Mouse (Mus musculus) WW6 (cell line): Measurements from ENCODE around the gene Cpne4.

ENCODE experiments used
- DNase-seq: peaks from one replicate; pipeline ENCODE4 v3.0.0-alpha.2; 2013; ENCODE audit warnings: low read depth, low spot score

Gene Cpne4

DNA sequence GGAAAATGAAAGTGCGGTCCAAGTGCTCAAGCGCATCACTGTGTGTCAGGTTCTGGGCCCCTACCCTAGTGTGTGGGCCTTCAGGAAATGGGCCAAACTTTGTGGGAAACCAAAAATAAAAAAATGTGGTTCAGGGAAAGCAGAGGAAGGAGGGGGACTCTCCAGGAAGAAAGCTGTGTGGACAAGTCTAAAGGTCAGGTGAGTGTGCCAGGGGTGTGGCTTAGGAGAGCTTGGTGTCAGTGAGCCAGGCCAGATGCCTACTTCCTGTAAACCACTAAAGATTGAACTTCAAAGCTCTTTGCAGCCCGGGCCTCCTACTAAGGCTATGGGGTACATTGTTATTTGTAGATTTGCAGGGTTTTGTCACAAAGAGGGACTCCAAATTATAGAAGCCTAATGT lies 327.1 kb downstream of the Cpne4 start:
- no peak for DNase-seq

DNA sequence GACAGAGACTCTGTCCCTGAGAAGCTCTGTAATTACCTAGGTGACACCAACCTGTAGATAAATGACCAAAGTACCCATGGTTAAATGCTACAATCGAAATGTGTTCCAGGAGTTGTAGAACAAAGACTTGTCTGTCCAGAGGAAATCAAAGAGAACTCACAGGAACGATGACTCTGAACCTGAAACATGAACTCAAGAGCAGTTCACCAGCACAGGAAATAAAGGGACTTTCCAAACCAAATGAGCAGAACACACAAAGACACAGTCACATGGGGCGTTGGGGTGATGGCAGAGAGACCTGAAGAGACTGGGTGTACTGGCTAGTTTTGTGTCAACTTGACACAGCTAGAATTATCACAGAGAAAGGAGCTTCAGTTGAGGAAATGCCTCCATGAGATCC lies 329.9 kb downstream of the Cpne4 start:
- no peak for DNase-seq

DNA sequence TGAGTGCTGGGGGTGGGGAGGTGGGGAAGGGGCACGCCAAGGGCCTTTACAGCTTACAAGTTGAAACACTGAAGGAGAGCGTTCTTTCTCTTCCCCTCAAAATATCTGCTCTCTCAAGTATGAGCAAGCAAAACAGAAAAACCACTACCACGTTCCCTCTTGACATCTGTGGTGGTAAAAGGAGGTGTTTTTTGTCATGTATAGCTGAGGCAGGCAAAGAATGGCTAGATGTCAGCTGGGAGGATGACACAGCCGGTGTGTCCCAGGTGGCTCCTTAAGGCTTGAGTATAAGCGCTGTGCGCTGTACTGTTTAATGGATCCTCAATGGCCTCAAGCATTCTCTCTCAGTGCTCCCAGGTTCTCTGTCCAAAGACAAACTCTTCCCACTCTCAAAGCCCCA lies 331.5 kb downstream of the Cpne4 start:
- no peak for DNase-seq

DNA sequence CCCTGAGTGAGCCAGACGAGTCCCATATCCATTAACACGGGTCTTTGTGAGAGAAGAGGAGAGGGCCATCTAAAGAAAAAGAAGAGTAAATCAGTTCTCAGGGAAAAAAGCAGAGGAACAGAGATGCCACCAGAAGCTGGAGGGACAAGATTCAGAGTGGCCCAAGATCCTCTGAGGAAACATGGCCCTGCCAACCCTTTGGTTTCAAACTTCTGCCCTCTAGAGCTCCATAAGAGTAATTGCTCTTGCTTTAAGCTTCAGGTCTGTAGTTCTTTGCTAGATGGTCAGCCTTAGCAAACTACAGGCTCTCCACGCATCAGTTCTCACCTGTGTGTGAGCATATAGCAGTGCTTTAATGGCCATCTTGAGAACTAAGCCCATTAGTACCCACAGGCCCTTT lies 343.4 kb downstream of the Cpne4 start:
- DNase-seq, result no peak

DNA sequence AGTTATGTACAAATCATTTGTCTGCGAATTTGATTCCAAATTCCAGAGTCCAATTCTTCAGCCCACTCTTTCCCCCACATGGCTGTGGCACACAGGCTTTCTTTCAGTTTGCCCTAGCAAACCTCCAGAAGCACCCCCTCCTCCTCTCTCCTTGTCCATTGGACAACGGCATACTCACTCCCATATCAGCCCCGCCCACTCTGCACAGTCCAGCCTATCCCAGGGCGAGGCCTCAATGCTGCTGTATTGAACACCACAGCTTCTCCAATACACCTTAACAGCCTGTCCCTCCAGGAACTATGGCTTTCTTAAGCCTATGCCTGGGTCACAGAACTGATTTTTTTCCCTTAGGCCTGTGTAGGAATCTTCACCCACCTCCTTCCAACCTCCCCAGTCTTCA lies 348.3 kb downstream of the Cpne4 start:
- peak; percentile 7 for DNase-seq

DNA sequence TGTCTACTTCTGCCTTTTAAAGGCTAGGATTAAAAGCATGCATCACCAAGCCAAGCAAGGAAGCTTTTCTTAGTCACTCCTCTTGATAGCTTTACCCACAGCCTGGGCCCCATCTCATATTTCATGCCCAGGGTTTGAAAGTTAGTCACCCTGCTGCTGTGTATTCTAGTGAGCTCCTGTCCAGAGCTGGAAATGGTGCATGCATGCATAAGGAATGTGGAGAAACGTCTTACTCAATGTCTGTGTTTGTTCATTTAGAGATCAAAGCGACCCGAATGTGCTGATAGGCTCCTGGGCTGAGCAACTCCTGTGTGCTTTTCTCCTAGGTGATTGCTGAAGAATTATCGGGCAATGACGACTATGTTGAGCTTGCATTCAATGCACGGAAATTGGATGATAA lies 354.0 kb downstream of the Cpne4 start:
- DNase-seq, result no peak

DNA sequence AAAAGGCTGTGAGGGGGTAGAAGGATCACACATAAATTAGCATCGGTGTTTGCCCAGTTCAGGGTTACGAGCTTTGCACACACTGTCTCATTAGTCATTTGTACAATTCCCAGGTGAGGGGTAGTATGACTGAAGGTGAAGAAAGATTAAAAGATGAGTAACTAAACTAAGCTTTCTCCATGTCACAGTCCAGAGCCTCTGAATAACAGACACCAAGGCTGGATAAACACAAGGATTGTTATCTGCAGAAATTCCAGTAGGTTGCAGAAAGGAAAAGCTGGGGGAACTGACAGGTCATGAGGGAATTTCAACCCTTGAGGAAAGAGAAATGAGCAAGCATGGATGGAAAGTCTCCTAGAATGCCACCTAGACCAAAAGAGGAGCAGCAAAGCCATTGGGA lies 354.7 kb downstream of the Cpne4 start:
- DNase-seq, result no peak

DNA sequence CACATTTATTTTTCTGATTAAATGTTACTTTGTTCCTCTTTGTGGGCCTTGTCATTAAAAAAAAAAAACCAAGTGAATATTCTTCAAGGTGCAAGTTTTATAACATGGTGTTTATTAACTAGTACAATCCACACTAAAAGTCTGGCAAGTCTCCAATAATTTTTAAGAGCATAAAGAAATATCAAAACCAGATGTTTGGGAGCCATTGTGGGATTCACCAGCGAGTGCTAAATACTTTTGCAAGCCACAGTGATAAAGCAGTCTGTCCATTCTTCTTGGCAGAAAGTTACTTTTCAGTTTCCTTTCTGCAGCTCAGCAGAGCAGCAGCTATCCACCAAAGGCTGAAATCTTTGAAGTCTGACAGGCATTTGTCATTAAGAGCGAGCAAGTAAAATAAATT lies 365.6 kb downstream of the Cpne4 start:
- no peak for DNase-seq

DNA sequence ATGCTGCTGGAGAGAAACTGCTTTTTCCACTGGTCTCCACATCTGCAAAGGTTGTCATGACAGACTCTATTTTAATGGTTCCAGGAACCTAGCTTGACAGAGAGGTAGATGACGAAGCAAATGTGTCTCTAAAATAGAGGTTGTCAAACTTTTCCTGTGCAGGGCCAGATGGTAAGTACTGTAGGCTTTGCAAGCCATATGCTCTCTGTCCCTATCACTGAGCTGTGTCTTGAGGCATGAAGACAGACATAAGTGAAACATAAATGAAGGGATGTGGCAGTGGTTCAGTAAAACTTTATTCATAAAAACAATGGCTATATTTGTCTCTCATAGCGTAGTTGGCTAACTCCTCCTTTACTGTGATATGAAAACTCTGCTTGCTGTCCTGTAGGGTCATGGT lies 366.2 kb downstream of the Cpne4 start:
- DNase-seq, result no peak

DNA sequence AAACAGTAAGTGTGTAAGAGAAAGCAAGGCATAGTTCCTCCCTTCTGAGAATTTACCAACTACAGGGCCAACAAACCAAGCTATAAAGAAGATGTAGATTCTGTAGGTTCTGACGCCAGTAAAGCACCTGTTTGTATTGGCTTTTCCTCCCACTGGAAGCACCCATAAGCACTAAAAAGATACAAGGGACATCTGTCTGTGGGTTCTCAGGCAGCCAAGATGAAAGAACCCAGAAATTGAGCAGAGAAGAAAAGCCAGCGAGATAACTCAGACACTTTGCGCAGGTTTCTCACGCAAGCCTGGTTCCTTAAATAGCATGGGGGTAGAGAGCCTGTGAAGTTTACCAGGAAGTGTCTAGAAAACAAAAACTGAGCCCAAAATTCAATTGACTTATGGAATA lies 374.1 kb downstream of the Cpne4 start:
- DNase-seq, result no peak

DNA sequence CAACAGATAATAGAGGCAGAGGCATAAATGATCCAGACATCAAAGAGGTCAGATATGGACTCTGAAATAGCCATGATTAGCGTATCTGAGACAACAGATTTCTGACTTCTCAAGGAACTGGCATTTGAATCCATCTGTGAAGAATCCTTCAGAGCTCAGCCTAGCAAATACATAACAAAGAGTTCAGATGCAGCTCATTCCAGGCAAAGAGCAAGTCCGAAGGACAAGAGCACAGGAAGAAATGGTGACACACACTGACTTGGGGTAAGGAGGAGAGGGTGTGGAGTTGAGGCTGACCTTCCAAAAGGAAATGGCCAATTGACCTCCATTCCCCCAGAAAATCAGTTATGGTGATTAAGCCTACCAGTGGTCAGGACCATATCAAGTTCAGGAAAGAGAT lies 375.0 kb downstream of the Cpne4 start:
- DNase-seq, result peak; percentile 5

DNA sequence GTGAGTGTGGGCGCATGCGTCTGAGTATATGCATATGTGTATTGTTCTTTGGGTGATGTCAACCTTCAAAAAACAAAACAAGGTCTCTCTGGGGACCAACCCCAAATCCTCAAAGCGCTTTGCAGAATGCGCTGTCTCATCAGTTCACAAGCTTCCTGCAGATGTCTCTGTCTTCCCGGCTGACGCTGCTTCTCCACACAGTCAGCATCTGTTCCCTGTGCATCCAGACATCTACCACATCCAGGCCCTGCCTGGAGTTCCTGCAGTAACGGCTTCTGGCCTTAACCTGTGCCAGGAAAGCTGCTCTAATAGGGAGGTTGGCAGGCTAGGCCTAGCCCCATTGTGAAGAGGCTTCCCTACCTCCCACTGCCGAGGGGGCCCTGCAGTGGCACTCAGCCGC lies 381.7 kb downstream of the Cpne4 start:
- DNase-seq, result no peak

DNA sequence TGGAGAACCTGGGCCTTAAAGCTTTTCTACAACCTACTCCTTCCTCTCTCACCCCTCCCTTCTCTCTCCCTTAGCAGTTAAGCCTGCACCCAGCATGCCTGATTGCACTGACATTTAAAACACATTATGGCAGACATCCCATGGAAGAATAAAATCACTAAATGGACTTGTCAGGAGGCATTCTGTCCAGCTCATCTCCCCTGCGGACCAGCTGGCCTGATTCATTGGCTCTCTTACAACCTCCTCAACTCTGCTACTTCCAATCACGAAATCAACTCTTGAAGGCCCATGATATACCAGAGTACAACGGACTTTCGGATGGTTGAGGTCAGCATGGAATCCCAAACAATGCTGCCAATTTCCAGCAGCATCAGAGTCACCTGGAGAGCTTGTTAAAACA lies 393.3 kb downstream of the Cpne4 start:
- DNase-seq, result no peak

DNA sequence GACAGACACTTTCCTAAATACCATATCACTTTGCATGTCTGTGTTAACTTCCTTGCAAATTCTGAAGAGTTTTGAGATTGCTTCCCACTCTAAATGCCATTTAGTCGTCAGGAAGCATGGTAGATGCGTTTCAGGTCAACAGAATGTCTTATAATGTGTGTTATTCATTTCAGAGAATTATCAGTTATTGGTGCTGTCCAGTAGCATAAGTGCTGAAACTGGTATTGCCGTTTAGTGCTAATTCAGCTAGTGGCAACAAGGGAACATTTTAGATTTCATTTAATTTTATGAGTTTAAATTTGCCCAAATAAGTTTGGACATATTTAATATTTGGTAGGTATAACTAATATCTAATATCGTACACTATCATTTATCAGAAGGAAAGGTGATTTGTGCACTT lies 403.5 kb downstream of the Cpne4 start:
- no peak for DNase-seq

DNA sequence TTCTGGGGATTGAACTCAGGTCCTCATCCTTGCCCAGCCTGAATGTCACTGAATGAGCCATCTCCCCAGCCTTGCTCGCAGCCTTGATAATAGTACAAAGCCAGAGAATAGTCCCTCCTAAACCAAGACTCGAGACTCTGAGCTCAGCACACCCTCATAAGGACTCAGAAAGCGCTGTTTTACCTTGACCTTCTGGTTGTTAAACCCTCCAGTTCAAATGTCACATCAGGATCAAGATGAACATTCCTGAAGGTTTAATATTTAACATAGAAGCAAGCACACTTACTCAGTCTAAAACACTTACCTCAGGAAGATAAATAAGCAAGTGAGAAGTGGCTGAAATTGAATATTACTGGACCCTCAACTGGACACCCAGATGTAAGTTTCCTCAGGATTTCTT lies 405.1 kb downstream of the Cpne4 start:
- DNase-seq, result no peak

DNA sequence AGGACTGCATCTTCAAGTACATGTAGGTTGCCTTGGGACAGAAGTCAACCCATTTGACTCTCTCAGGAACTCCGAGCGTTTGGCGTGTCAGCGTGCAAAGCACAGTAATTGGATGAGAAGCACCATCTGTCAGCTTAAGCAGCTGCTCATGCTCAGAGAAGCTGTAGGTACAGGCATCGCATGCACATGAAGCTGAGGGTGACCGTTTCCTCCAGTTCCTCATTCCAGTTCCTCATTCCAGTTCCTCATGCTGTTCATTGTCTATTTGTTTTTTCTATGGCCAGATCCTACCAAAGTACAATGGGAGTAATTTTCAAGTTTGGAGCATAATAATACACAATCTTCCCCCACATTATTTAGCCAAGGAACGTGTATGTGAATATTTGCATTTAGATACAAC lies 425.7 kb downstream of the Cpne4 start:
- DNase-seq, result no peak

DNA sequence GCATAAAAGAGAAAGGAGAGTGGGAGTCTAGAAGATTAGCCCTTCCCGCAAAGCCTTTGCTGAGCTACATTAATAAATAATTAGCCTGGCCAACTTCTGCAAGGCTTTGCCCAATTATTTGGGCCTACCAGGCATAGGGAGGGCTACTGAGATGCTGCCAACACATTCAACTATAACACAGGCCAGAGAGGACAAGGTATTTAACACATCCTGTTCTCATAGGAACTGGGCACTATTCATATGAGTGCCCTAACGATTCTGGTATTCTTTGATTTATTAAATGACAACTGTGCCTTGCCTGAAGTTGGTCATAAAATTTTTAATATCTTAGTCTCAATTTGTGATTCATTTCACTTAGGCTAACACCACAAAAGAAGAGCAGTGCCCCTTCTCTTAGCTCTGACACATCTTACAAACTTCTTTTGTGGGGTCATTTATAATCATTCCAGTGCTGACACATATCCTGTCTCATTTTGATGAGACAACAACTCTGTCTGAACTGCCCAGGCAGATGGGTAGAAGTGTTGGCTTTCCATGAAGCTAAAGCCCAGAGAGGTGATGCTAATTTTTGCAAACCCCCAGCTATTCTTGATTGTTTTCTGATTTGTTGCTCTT lies 435.0 kb downstream of the Cpne4 start:
- no peak for DNase-seq

DNA sequence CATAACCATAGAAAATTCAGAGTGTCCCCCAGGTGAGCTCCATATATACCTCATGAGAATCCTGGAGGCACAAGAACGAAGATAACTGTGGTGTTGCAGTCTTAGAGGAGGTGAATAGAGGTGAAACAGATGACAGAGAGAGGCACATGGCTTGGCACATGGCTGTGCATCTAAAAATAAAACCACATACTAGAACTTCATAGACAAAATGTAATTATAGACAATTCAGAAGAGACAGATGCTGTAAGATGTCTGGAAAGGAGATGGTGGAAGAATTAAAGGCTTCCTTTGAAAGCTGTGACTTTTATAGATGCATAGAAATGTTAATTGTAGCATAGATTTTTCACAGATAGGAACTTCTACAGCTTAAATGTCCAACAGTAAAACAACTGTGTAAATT lies 451.1 kb downstream of the Cpne4 start:
- no peak for DNase-seq

DNA sequence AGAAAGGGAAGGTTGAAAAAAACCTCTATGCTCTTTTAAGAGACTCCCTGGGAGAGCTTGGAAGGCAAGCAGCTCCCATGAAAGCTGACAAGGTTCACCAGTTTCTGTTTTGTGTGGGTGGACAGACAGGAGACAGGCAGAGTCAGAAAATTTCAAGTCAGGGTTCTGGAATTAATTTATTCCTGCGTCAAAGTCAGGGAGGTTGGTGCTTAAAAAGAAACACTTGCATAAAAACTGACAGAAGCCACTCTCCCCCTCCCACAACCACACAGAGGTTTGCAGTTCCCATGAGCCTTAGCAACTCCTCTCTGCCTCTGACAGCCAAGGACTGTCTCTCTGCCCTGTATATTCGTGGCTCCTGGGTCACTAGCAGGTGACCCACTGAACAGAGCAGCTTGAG lies 463.6 kb downstream of the Cpne4 start:
- DNase-seq, result no peak

DNA sequence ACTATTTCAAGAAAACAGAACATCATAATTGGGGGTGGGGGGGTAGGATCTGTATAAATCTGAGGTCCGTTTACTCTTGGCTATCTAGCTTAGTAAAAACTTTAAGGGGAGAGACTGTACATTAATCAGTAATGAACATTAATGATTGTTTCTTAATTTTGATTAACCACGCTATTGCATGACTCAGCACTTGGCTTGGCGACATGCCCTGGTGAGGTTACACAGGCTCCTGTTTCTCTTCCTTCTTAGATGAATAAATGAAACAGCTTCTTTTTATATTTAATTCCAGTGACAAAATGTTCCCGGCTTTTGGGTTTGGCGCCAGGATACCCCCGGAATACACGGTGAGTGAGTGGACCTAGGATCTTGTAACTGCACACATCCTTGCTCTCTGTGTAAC lies 471.1 kb downstream of the Cpne4 start:
- no peak for DNase-seq

DNA sequence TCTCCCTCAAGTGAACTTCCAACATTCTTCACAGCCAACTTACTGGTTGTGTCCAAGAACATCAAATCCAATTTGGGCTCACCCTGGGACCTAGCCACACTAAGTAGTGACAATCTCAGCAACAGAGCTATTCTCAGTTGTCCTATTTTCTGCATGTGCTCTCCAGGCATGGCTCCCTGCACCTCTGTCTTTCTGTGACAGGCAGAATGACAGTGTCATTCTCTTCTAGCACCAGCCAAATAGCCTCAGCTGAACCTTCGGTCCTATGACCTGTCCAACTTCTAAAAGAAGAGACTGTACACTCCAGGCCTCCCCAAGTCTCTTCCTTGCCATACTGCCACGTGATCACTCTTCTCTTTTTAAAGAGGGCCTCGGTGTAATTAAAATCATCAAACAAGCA lies 481.2 kb downstream of the Cpne4 start:
- no peak for DNase-seq

DNA sequence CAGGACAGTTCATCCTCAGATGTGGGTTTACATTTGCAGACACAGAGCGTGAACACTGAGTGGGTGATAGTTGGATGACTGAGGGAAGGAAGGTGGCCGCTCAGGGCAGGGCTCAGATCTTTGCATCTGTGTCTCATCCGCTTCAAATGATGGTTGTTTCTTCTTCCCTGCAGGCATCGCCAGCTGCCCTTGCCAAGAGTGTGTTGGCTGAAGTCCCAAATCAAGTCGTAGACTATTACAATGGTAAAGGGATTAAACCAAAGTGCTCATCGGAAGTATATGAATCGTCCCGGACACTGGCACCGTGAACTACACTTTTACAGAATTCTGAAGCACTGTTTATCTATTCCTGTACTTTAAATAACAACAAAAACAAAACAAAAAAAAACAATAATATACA lies 485.5 kb downstream of the Cpne4 start:
- no peak for DNase-seq

DNA sequence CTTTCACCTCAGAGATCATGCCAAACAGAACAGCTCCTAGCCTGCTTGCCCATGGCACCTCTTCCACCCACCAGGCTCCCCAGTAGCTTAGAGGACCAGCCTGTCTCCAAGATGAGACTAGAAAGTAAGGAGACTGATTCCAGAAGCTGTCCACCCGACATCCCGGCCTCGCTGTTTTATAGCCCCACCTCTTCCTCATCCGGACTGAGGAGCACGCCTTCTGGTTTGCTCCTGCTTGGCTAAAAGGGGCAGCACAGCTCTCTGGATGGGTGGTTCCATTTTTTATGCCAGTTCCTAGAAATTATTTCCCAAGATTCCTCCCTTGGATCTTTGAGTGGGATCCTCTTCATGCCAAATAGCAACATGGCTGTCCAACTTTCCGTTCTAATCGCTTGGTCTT lies 486.6 kb downstream of the Cpne4 start:
- DNase-seq, result no peak

DNA sequence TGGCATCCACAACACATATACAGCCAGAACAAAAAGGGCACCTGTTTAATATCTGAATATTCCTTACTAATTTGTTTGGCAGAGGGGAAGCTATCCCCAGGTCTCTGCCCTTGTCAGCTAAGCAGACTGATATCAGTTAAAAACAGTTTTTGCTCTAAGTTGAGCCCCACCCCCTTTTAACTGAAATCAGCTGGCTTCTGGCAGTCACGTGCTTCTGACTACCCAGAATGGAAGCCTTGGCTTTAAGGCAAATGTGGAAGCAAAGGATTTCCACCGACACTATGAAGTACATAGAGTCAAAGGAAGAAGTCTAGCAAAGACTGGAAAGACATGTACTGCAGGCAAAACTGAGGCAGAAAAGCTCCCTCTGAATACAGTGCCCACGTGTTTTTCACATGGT lies 490.8 kb downstream of the Cpne4 start:
- no peak for DNase-seq

DNA sequence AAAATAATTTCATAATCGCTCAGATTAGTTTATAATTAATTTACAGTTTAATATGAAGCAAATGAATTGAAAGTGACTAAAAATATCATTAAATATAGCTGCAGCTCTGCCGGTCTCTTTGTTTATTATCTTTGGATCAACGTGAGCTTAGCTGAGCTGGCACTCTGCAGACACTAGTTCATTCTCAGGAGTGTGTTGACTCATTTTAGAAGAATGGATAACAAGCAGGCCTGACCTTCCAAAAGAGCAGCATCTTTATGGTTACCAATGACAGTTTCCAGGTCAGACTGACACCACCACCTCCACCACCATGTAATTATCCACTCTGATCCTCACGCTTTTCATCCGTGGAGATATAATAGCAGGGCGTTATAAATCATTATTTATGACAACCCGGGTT lies 498.9 kb downstream of the Cpne4 start:
- no peak for DNase-seq
